Mouse (Mus musculus) urinary bladder, adult 2 months (tissue): ENCODE measurements around the gene Nudt19. TPM values are rescaled to one million over a fixed set of nuclear protein-coding genes. Genes with fewer than 3 reads are reported as not detected.

ENCODE experiments used
- polyA plus RNA-seq: library from polyadenylated mRNA; depleted of rRNA; stranded (reverse); fragments of >200 nt; gene quantifications from 2 replicates; pipeline ENCODE4 v1.2.3, GENCODE M21; 2012; rRNA removed

Nudt19 gene
- polyA plus RNA-seq, 1 experiment: 39.6 TPM

Other genes with a start within 250 kb of the Nudt19 start
- 11.6 and 11.7 TPM in 2 replicates for gene Gpatch1, start 237.9 kb downstream of the Nudt19 start, polyA plus RNA-seq
- 4.3 and 5.0 TPM in 2 replicates for gene Rhpn2, start 222.1 kb downstream of the Nudt19 start, polyA plus RNA-seq
- gene Faap24, start 159.5 kb downstream of the Nudt19 start, polyA plus RNA-seq: 5.2 and 5.4 TPM in 2 replicates
- gene Cep89, start 159.3 kb downstream of the Nudt19 start, polyA plus RNA-seq: 13.4 and 14.4 TPM in 2 replicates
- 0.03 and 0.04 TPM in 2 replicates for gene Slc7a9, start 107.5 kb downstream of the Nudt19 start, polyA plus RNA-seq
- 0.03 and 0.07 TPM in 2 replicates for gene Tdrd12, start 18.6 kb downstream of the Nudt19 start, polyA plus RNA-seq
- gene Rgs9bp, start 29.3 kb upstream of the Nudt19 start, polyA plus RNA-seq: 0.40 and 0.52 TPM in 2 replicates
- 27.8 and 31.1 TPM in 2 replicates for gene Ankrd27, start 29.9 kb upstream of the Nudt19 start, polyA plus RNA-seq
- gene Pdcd5, start 91.2 kb upstream of the Nudt19 start, polyA plus RNA-seq: 117 and 120 TPM in 2 replicates
- gene Dpy19l3, start 198.2 kb upstream of the Nudt19 start, polyA plus RNA-seq: 7.2 and 9.5 TPM in 2 replicates
- 11.5 and 12.0 TPM in 2 replicates for gene Zfp507, start 246.7 kb upstream of the Nudt19 start, polyA plus RNA-seq